Mouse (Mus musculus): ENCODE measurements around the gene Bean1. TPM values are rescaled to one million over a fixed set of nuclear protein-coding genes. Genes with fewer than 3 reads are reported as not detected.

Gene Bean1
- polyA plus RNA-seq, 1 experiment, result 0.66 TPM

GRCm38 (mm10) chr8:104217601-104218000 lies 47.4 kb downstream of the Bean1 start:
- Histone ChIP-seq H3K36me3 (ENCODE audit: control insufficient read depth, insufficient read depth, low read length) (no peaks in the 10 kb centered on the region), H3K4me3 (ENCODE audit: insufficient read depth, low read depth, low read length) (no peak overlapping the region), H3K27ac (ENCODE audit: insufficient read depth, low read depth, low read length) (no peak overlapping the region), H3K4me1 (ENCODE audit: control insufficient read depth, insufficient read depth, low read length) (no peaks in the 10 kb centered on the region), H3K27me3 (replicated peaks; ENCODE audit: control insufficient read depth, insufficient read depth, low read length) (no peaks in the 10 kb centered on the region)
- WGBS, result 91% methylated on average over 5 of the region's 5 CpGs
- DNase-seq, result no peak
- TF ChIP-seq POLR2A (IDR thresholded peaks at IDR 0.05; ENCODE audit: low read depth, low read length) (no peak), CTCF (conservative IDR thresholded peaks at IDR 0.05; ENCODE audit: insufficient read depth, insufficient read length, low read depth, low read length) (no peak)

- DNase-seq, result peak; percentile 20
These were observed 48.8 kb downstream of the Bean1 start for GRCm38 (mm10) chr8:104219079-104219478.

GRCm38 (mm10) chr8:104219806-104220205 lies 49.6 kb downstream of the Bean1 start:
- Histone ChIP-seq H3K4me3 (ENCODE audit: insufficient read depth, low read depth, low read length) (no peak overlapping the region), H3K4me1 (ENCODE audit: control insufficient read depth, insufficient read depth, low read length) (no peaks in the 10 kb centered on the region), H3K27me3 (replicated peaks; ENCODE audit: control insufficient read depth, insufficient read depth, low read length) (no peaks in the 10 kb centered on the region), H3K27ac (ENCODE audit: insufficient read depth, low read depth, low read length) (no peak overlapping the region), H3K36me3 (ENCODE audit: control insufficient read depth, insufficient read depth, low read length) (no peaks in the 10 kb centered on the region)
- no peak for TF ChIP-seq POLR2A (IDR thresholded peaks at IDR 0.05; ENCODE audit: low read depth, low read length)
- TF ChIP-seq CTCF (conservative IDR thresholded peaks at IDR 0.05; ENCODE audit: insufficient read depth, insufficient read length, low read depth, low read length), result peak; percentile 87
- peak; percentile 68 for DNase-seq
- WGBS, result 43% methylated on average over 5 of the region's 5 CpGs

More at GRCm38 (mm10) chr8:104219079-104219478, 48.8 kb downstream of the Bean1 start:
- no peak overlapping the region for H3K4me3 ChIP-seq (ENCODE audit: insufficient read depth, low read depth, low read length)
- 37% methylated on average over 11 of the region's 11 CpGs for WGBS
- H3K27me3 ChIP-seq (replicated peaks; ENCODE audit: control insufficient read depth, insufficient read depth, low read length), result no peaks in the 10 kb centered on the region
- H3K27ac ChIP-seq (ENCODE audit: insufficient read depth, low read depth, low read length), result no peak overlapping the region
- H3K4me1 ChIP-seq (ENCODE audit: control insufficient read depth, insufficient read depth, low read length), result no peaks in the 10 kb centered on the region
- no peaks in the 10 kb centered on the region for H3K36me3 ChIP-seq (ENCODE audit: control insufficient read depth, insufficient read depth, low read length)
- no peak for TF ChIP-seq POLR2A (IDR thresholded peaks at IDR 0.05; ENCODE audit: low read depth, low read length)
- TF ChIP-seq CTCF (conservative IDR thresholded peaks at IDR 0.05; ENCODE audit: insufficient read depth, insufficient read length, low read depth, low read length), result peak; percentile 65

GRCm38 (mm10) chr8:104227048-104227447 lies 56.8 kb downstream of the Bean1 start:
- DNase-seq, result no peak
- WGBS, result 61% methylated on average over 5 of the region's 5 CpGs
- TF ChIP-seq POLR2A (IDR thresholded peaks at IDR 0.05; ENCODE audit: low read depth, low read length) (no peak), CTCF (conservative IDR thresholded peaks at IDR 0.05; ENCODE audit: insufficient read depth, insufficient read length, low read depth, low read length) (no peak)
- Histone ChIP-seq H3K27me3 (replicated peaks; ENCODE audit: control insufficient read depth, insufficient read depth, low read length) (no peaks in the 10 kb centered on the region), H3K27ac (ENCODE audit: insufficient read depth, low read depth, low read length) (no peak overlapping the region), H3K4me1 (ENCODE audit: control insufficient read depth, insufficient read depth, low read length) (no peaks in the 10 kb centered on the region), H3K4me3 (ENCODE audit: insufficient read depth, low read depth, low read length) (no peak overlapping the region), H3K36me3 (ENCODE audit: control insufficient read depth, insufficient read depth, low read length) (peaks cover 9% of the 10 kb centered on the region)

GRCm38 (mm10) chr8:104230377-104230776 lies 60.1 kb downstream of the Bean1 start:
- Histone ChIP-seq H3K27ac (ENCODE audit: insufficient read depth, low read depth, low read length) (no peak overlapping the region), H3K4me1 (ENCODE audit: control insufficient read depth, insufficient read depth, low read length) (no peaks in the 10 kb centered on the region), H3K27me3 (replicated peaks; ENCODE audit: control insufficient read depth, insufficient read depth, low read length) (no peaks in the 10 kb centered on the region), H3K36me3 (ENCODE audit: control insufficient read depth, insufficient read depth, low read length) (peaks cover 9% of the 10 kb centered on the region), H3K4me3 (ENCODE audit: insufficient read depth, low read depth, low read length) (no peak overlapping the region)
- no peak for TF ChIP-seq CTCF (conservative IDR thresholded peaks at IDR 0.05; ENCODE audit: insufficient read depth, insufficient read length, low read depth, low read length)
- TF ChIP-seq POLR2A (IDR thresholded peaks at IDR 0.05; ENCODE audit: low read depth, low read length), result no peak
- 91% methylated on average over 9 of the region's 9 CpGs for WGBS
- DNase-seq, result no peak

- DNase-seq, result no peak
- Histone ChIP-seq H3K4me1 (ENCODE audit: control insufficient read depth, insufficient read depth, low read length) (no peaks in the 10 kb centered on the region), H3K4me3 (ENCODE audit: insufficient read depth, low read depth, low read length) (no peak overlapping the region), H3K36me3 (ENCODE audit: control insufficient read depth, insufficient read depth, low read length) (peaks cover 7% of the 10 kb centered on the region), H3K27ac (ENCODE audit: insufficient read depth, low read depth, low read length) (no peak overlapping the region), H3K27me3 (replicated peaks; ENCODE audit: control insufficient read depth, insufficient read depth, low read length) (no peaks in the 10 kb centered on the region)
- WGBS, result 97% methylated on average over 4 of the region's 4 CpGs
- TF ChIP-seq POLR2A (IDR thresholded peaks at IDR 0.05; ENCODE audit: low read depth, low read length) (no peak), CTCF (conservative IDR thresholded peaks at IDR 0.05; ENCODE audit: insufficient read depth, insufficient read length, low read depth, low read length) (no peak)
These were observed 61.8 kb downstream of the Bean1 start for GRCm38 (mm10) chr8:104232039-104232438.

GRCm38 (mm10) chr8:104232919-104233318 lies 62.7 kb downstream of the Bean1 start:
- H3K4me3 ChIP-seq (ENCODE audit: insufficient read depth, low read depth, low read length), result no peak overlapping the region
- DNase-seq, result no peak
- TF ChIP-seq CTCF (conservative IDR thresholded peaks at IDR 0.05; ENCODE audit: insufficient read depth, insufficient read length, low read depth, low read length), result no peak
- no peak for TF ChIP-seq POLR2A (IDR thresholded peaks at IDR 0.05; ENCODE audit: low read depth, low read length)
- H3K4me1 ChIP-seq (ENCODE audit: control insufficient read depth, insufficient read depth, low read length), result no peaks in the 10 kb centered on the region
- no peaks in the 10 kb centered on the region; the same call in 1 of the 2 replicates for H3K36me3 ChIP-seq (ENCODE audit: control insufficient read depth, insufficient read depth, low read length)
- no peak overlapping the region for H3K27ac ChIP-seq (ENCODE audit: insufficient read depth, low read depth, low read length)
- 96% methylated on average over 5 of the region's 5 CpGs for WGBS
- H3K27me3 ChIP-seq (replicated peaks; ENCODE audit: control insufficient read depth, insufficient read depth, low read length), result no peaks in the 10 kb centered on the region

Measured in kidney, adult 2 months (tissue).